Mouse (Mus musculus) ES-Bruce4 (cell line): Measurements from ENCODE around the gene Vegfd.

Experiments used
- CTCF ChIP-seq: IDR thresholded peaks from one replicate; pipeline ENCODE4 v1.8.1; 2011; ENCODE audit warnings: low read depth, low read length
- EP300 ChIP-seq: IDR thresholded peaks from 2 replicates; pipeline ENCODE4 v1.6.1; 2011; ENCODE audit warnings: low read depth, low read length; ENCODE audit not compliant: insufficient read depth

DNA sequence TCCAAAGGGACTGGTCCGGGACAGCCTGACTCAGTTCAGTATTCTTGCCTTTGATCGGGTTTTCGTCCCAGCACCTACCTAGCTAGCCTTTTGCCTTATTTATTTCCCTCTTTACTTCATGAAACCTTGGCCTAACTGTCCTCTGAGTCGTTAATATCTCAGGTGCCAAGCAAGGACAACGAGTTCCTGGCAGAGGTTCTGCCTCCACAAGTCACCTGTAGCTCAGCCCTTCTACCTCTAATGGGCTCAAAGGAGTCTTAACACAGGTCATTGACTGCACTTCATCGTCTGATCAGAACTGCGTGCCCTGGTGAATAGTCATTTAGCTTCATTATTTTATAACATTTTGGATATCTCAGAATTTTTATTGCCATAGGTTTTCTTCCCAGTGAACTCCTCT lies 66.3 kb downstream of the Vegfd start:
- TF ChIP-seq EP300, result no peak
- no peak for TF ChIP-seq CTCF
